Mouse (Mus musculus) MEL (cell line): ENCODE measurements at regions not wholly inside any gene's neighbourhood (a gene's known extent, or its start where the extent isn't known, plus 50 kb on each side); places are given as distances from the start of the nearest gene placed in this dataset.

Experiments used
- DNase-seq: peaks from one replicate; pipeline ENCODE4 v3.0.0; 2011; ENCODE audit warnings: low read depth, low spot score
- H3K27ac ChIP-seq: 2 replicates; pipeline ENCODE4 v1.5.1; 2012; ENCODE audit warnings: low read depth, mild to moderate bottlenecking, control low read depth, low read length, moderate library complexity; ENCODE audit not compliant: control insufficient read depth
- H3K27me3 ChIP-seq, 2 experiments: fragments of 150-350 bp in 1 of 2; sonication (generic) in 1 of 2; 2 replicates each; pipeline ENCODE4 v1.6.1; 2012; ENCODE audit warnings: low read length in 2 of 2, mild to moderate bottlenecking in 2 of 2, improper control_type of control experiment in 1 of 2, moderate library complexity in 1 of 2; ENCODE audit not compliant: insufficient read depth in 2 of 2, control insufficient read depth in 1 of 2
- H3K36me3 ChIP-seq, 2 experiments: 2 replicates each; pipeline ENCODE4 v1.6.1; 2012 to 2014; ENCODE audit warnings: low read length in 2 of 2, improper control_type of control experiment in 1 of 2, inconsistent platforms in 1 of 2, mild to moderate bottlenecking in 1 of 2; ENCODE audit not compliant: insufficient read depth in 2 of 2, control insufficient read depth in 1 of 2
- H3K4me1 ChIP-seq, 2 experiments: fragments of 150-350 bp in 1 of 2; sonication (generic) in 1 of 2; 2 replicates each; pipeline ENCODE4 v1.6.1; 2012; ENCODE audit warnings: low read length in 2 of 2, improper control_type of control experiment in 1 of 2, mild to moderate bottlenecking in 1 of 2; ENCODE audit not compliant: insufficient read depth in 2 of 2, control insufficient read depth in 1 of 2
- H3K4me3 ChIP-seq, 2 experiments: fragments of 150-350 bp in 1 of 2; sonication (generic) in 1 of 2; 2 replicates each; pipeline ENCODE4 v1.5.1; 2012; ENCODE audit warnings: low read depth in 2 of 2, low read length in 2 of 2, mild to moderate bottlenecking in 2 of 2, moderate library complexity in 2 of 2, control low read depth in 1 of 2, improper control_type of control experiment in 1 of 2; ENCODE audit not compliant: control insufficient read depth in 1 of 2, insufficient read depth in 1 of 2
- H3K79me2 ChIP-seq: 2 replicates; pipeline ENCODE4 v1.6.1; 2012; ENCODE audit warnings: mild to moderate bottlenecking, low read length, moderate library complexity; ENCODE audit not compliant: control insufficient read depth, poor library complexity, insufficient read depth
- H3K9ac ChIP-seq: 2 replicates; pipeline ENCODE4 v1.6.1; 2012; ENCODE audit warnings: low read depth, mild to moderate bottlenecking, control low read depth, low read length, moderate library complexity; ENCODE audit not compliant: control insufficient read depth, poor library complexity, severe bottlenecking
- H3K9me3 ChIP-seq: fragments of 150-350 bp; sonication (generic); replicated peaks from 2 replicates; pipeline ENCODE4 v1.6.1; 2012; ENCODE audit warnings: mild to moderate bottlenecking, low read length, improper control_type of control experiment, moderate library complexity; ENCODE audit not compliant: insufficient read depth
- BHLHE40 ChIP-seq: IDR thresholded peaks from 2 replicates; pipeline ENCODE4 v1.6.1; 2012; ENCODE audit warnings: low read depth, mild to moderate bottlenecking, inconsistent platforms, low read length, improper control_type of control experiment, borderline replicate concordance
- CHD2 ChIP-seq: IDR thresholded peaks from 2 replicates; pipeline ENCODE4 v1.6.1; 2011; ENCODE audit warnings: low read length, improper control_type of control experiment
- E2F4 ChIP-seq: IDR thresholded peaks from 2 replicates; pipeline ENCODE4 v1.6.1; 2011; ENCODE audit warnings: low read depth, low read length, improper control_type of control experiment, borderline replicate concordance
- ELF1 ChIP-seq: IDR thresholded peaks from 2 replicates; pipeline ENCODE4 v1.6.1; 2014; ENCODE audit warnings: low read depth, mild to moderate bottlenecking, inconsistent platforms, low read length, improper control_type of control experiment, moderate library complexity
- EP300 ChIP-seq, 2 experiments: IDR thresholded peaks; 2 replicates each; pipeline ENCODE4 v1.6.1; 2011; ENCODE audit warnings: improper control_type of control experiment in 2 of 2, low read length in 2 of 2, low read depth in 1 of 2, mild to moderate bottlenecking in 1 of 2
- ETS1 ChIP-seq: IDR thresholded peaks from 2 replicates; pipeline ENCODE4 v1.6.1; 2012; ENCODE audit warnings: low read depth, mild to moderate bottlenecking, inconsistent platforms, low read length, improper control_type of control experiment, moderate library complexity
- GABPA ChIP-seq: IDR thresholded peaks from 2 replicates; pipeline ENCODE4 v1.6.1; 2012; ENCODE audit warnings: low read depth, mild to moderate bottlenecking, inconsistent platforms, low read length, improper control_type of control experiment, moderate library complexity
- GATA1 ChIP-seq: IDR thresholded peaks from 2 replicates; pipeline ENCODE4 v1.6.1; 2011; ENCODE audit warnings: low read depth, low read length, improper control_type of control experiment
- HCFC1 ChIP-seq: IDR thresholded peaks from 2 replicates; pipeline ENCODE4 v1.6.1; 2012; ENCODE audit warnings: low read depth, mild to moderate bottlenecking, inconsistent platforms, low read length, improper control_type of control experiment, moderate library complexity
- JUND ChIP-seq: IDR thresholded peaks from 2 replicates; pipeline ENCODE4 v1.6.1; 2011; ENCODE audit warnings: low read depth, mild to moderate bottlenecking, improper control_type of control experiment, low read length
- MAFK ChIP-seq: IDR thresholded peaks from 2 replicates; pipeline ENCODE4 v1.6.1; 2011; ENCODE audit warnings: low read depth, mild to moderate bottlenecking, low read length, improper control_type of control experiment, borderline replicate concordance
- MAZ ChIP-seq: IDR thresholded peaks from 2 replicates; pipeline ENCODE4 v1.6.1; 2012; ENCODE audit warnings: low read depth, mild to moderate bottlenecking, inconsistent platforms, low read length, improper control_type of control experiment
- MEF2A ChIP-seq: IDR thresholded peaks from 2 replicates; pipeline ENCODE4 v1.6.1; 2014; ENCODE audit warnings: low read depth, mild to moderate bottlenecking, inconsistent platforms, low read length, improper control_type of control experiment; ENCODE audit not compliant: poor library complexity, insufficient replicate concordance, severe bottlenecking; ENCODE audit errors: extremely low read depth
- MXI1 ChIP-seq: IDR thresholded peaks from 2 replicates; pipeline ENCODE4 v1.6.1; 2011; ENCODE audit warnings: mild to moderate bottlenecking, low read depth, low read length, improper control_type of control experiment
- MYB ChIP-seq: IDR thresholded peaks from 2 replicates; pipeline ENCODE4 v1.6.1; 2011; ENCODE audit warnings: mild to moderate bottlenecking, low read depth, low read length, improper control_type of control experiment
- MYC ChIP-seq: IDR thresholded peaks from 2 replicates; pipeline ENCODE4 v1.6.1; 2011; ENCODE audit warnings: low read depth, mild to moderate bottlenecking, low read length, improper control_type of control experiment, moderate library complexity
- NELFE ChIP-seq: IDR thresholded peaks from 2 replicates; pipeline ENCODE4 v1.6.1; 2011; ENCODE audit warnings: low read depth, low read length, improper control_type of control experiment
- NRF1 ChIP-seq: IDR thresholded peaks from 2 replicates; pipeline ENCODE4 v1.6.1; 2014; ENCODE audit warnings: low read depth, mild to moderate bottlenecking, inconsistent platforms, low read length, improper control_type of control experiment, moderate library complexity; ENCODE audit not compliant: poor library complexity, insufficient read depth, severe bottlenecking
- POLR2A ChIP-seq, 2 experiments: IDR thresholded peaks; 2 replicates each; pipeline ENCODE4 v1.6.1; 2011 to 2012; ENCODE audit warnings: low read length in 2 of 2, mild to moderate bottlenecking in 2 of 2, control low read depth in 1 of 2, improper control_type of control experiment in 1 of 2, low read depth in 1 of 2, moderate library complexity in 1 of 2; ENCODE audit not compliant: control insufficient read depth in 1 of 2, insufficient read depth in 1 of 2, poor library complexity in 1 of 2
- POLR2AphosphoS2 ChIP-seq: IDR thresholded peaks from 2 replicates; pipeline ENCODE4 v1.6.1; 2011; ENCODE audit warnings: low read length, improper control_type of control experiment
- POLR2AphosphoS5 ChIP-seq: IDR thresholded peaks from 2 replicates; pipeline ENCODE4 v1.6.1; 2012; ENCODE audit warnings: low read depth, borderline replicate concordance, mild to moderate bottlenecking, inconsistent platforms, low read length, moderate library complexity, mixed read lengths
- RCOR1 ChIP-seq: IDR thresholded peaks from 2 replicates; pipeline ENCODE4 v1.6.1; 2012; ENCODE audit warnings: low read depth, mild to moderate bottlenecking, inconsistent platforms, low read length, improper control_type of control experiment
- TAL1 ChIP-seq: IDR thresholded peaks from 2 replicates; pipeline ENCODE4 v1.6.1; 2012; ENCODE audit warnings: mild to moderate bottlenecking, inconsistent platforms, low read length, moderate library complexity, mixed read lengths
- TBP ChIP-seq: IDR thresholded peaks from 2 replicates; pipeline ENCODE4 v1.8.0; 2011; ENCODE audit warnings: low read depth, low read length, improper control_type of control experiment
- TCF12 ChIP-seq: IDR thresholded peaks from 2 replicates; pipeline ENCODE4 v1.6.1; 2014; ENCODE audit warnings: low read depth, mild to moderate bottlenecking, inconsistent platforms, low read length, improper control_type of control experiment, moderate library complexity
- UBTF ChIP-seq: IDR thresholded peaks from 2 replicates; pipeline ENCODE4 v1.6.1; 2012; ENCODE audit warnings: low read depth, mild to moderate bottlenecking, inconsistent platforms, low read length, improper control_type of control experiment, moderate library complexity, borderline replicate concordance; ENCODE audit not compliant: insufficient read depth
- USF1 ChIP-seq: IDR thresholded peaks from 2 replicates; pipeline ENCODE4 v1.6.1; 2014; ENCODE audit warnings: low read depth, mild to moderate bottlenecking, inconsistent platforms, low read length, improper control_type of control experiment, moderate library complexity
- ZKSCAN1 ChIP-seq: IDR thresholded peaks from 2 replicates; pipeline ENCODE4 v1.6.1; 2012; ENCODE audit warnings: low read depth, mild to moderate bottlenecking, inconsistent platforms, low read length, improper control_type of control experiment, moderate library complexity
- ZMIZ1 ChIP-seq: IDR thresholded peaks from 2 replicates; pipeline ENCODE4 v1.6.1; 2012; ENCODE audit warnings: low read depth, mild to moderate bottlenecking, inconsistent platforms, low read length, improper control_type of control experiment, moderate library complexity
- ZNF384 ChIP-seq: IDR thresholded peaks from 2 replicates; pipeline ENCODE4 v1.6.1; 2012; ENCODE audit warnings: low read depth, mild to moderate bottlenecking, inconsistent platforms, low read length, improper control_type of control experiment

GRCm38 (mm10) chr17:4380449-4380848 lies 613.7 kb upstream of the Arid1b start:
- H3K27ac ChIP-seq: peak overlapping the region; percentile 96
- no peaks in the 10 kb centered on the region for H3K27me3 ChIP-seq
- H3K4me1 ChIP-seq: peaks cover 10 to 27% of the 10 kb centered on the region in 2 experiments
- peak overlapping the region; percentile 26 to 28 for H3K4me3 ChIP-seq
- peak overlapping the region; percentile 36 for H3K9ac ChIP-seq
- H3K9me3 ChIP-seq: no peaks in the 10 kb centered on the region
- peaks cover 0 to 30% of the 10 kb centered on the region in 2 experiments; a peak in 2 of 4 replicates for H3K36me3 ChIP-seq
- H3K79me2 ChIP-seq: no peaks in the 10 kb centered on the region
- TF ChIP-seq HCFC1 (no peak), USF1 (peak; percentile 70; the same call in 1 of the 2 replicates), POLR2AphosphoS2 (no peak)
- peak; percentile 64 for DNase-seq

GRCm38 (mm10) chr17:4380873-4381272 lies 613.3 kb upstream of the Arid1b start:
- peak overlapping the region; percentile 96 for H3K27ac ChIP-seq
- H3K36me3 ChIP-seq: peaks cover 0 to 30% of the 10 kb centered on the region in 2 experiments; a peak in 2 of 4 replicates
- peak; percentile 94 for DNase-seq
- H3K9me3 ChIP-seq: no peaks in the 10 kb centered on the region
- H3K4me1 ChIP-seq: peaks cover 10 to 27% of the 10 kb centered on the region in 2 experiments
- peak overlapping the region in 1 of 2 experiments; percentile 26; a peak in 2 of 4 replicates for H3K4me3 ChIP-seq
- no peaks in the 10 kb centered on the region for H3K79me2 ChIP-seq
- H3K9ac ChIP-seq: peak overlapping the region; percentile 36
- no peaks in the 10 kb centered on the region for H3K27me3 ChIP-seq
- no peak for TF ChIP-seq USF1
- TF ChIP-seq CHD2: peak; percentile 46; the same call in 1 of the 2 replicates
- TF ChIP-seq ETS1: peak; percentile 93
- no peak for TF ChIP-seq UBTF
- no peak for TF ChIP-seq MEF2A
- no peak for TF ChIP-seq ELF1
- TF ChIP-seq ZMIZ1: no peak
- TF ChIP-seq BHLHE40: peak; percentile 24; the same call in 1 of the 2 replicates
- TF ChIP-seq E2F4: no peak
- TF ChIP-seq TBP: peak; percentile 70; the same call in 1 of the 2 replicates
- no peak for TF ChIP-seq NELFE
- TF ChIP-seq TCF12: peak; percentile 97
- peak; percentile 64; the same call in 1 of the 2 replicates for TF ChIP-seq MAFK
- TF ChIP-seq ZNF384: peak; percentile 85
- peak; percentile 81; the same call in 1 of the 2 replicates for TF ChIP-seq MYC
- TF ChIP-seq EP300 (IDR thresholded peaks at IDR 0.05; ENCODE audit: low read depth in 1 of 2, low read length in 2 of 2): peak; percentile 99
- no peak for TF ChIP-seq GABPA
- TF ChIP-seq POLR2A (IDR thresholded peaks at IDR 0.05; ENCODE audit: control insufficient read depth in 1 of 2, insufficient read depth in 1 of 2, low read depth in 1 of 2, low read length in 2 of 2, poor library complexity in 1 of 2): 0 out of 4 replicates have a peak, but pooled peaks of 1 of the 2 experiments have one; percentile 25
- no peak for TF ChIP-seq ZKSCAN1
- peak; percentile 74; the same call in 1 of the 2 replicates for TF ChIP-seq RCOR1
- TF ChIP-seq GATA1: peak; percentile 98
- no peak for TF ChIP-seq HCFC1
- TF ChIP-seq MXI1: no peak
- peak; percentile 78; the same call in 1 of the 2 replicates for TF ChIP-seq MAZ
- no peak for TF ChIP-seq POLR2AphosphoS5
- no peak for TF ChIP-seq NRF1
- TF ChIP-seq POLR2AphosphoS2: no peak
- TF ChIP-seq JUND: peak; percentile 57; the same call in 1 of the 2 replicates
- peak; percentile 93 for TF ChIP-seq MYB
- TF ChIP-seq TAL1: peak; percentile 96
